Mouse (Mus musculus) limb, embryonic 15.5 days (tissue): Measurements from ENCODE around the gene Tmem184b. TPM values are rescaled to one million over a fixed set of nuclear protein-coding genes. Genes with fewer than 3 reads are reported as not detected.

Experiments
- ATAC-seq: fragments of 200-750 bp; cut with Nextera tagmentation; 2 replicates; pipeline ENCODE4 v1.8.0; 2017; ENCODE audit warnings: low read depth, moderate TSS enrichment; ENCODE audit not compliant: insufficient number of reproducible peaks, low FRiP score, low TSS enrichment
- H3K27ac ChIP-seq: fragments of 300-500 bp; sonication (generic); 2 replicates; pipeline ENCODE4 v1.5.1; 2015; ENCODE audit warnings: moderate library complexity, mild to moderate bottlenecking, inconsistent platforms
- H3K27me3 ChIP-seq: fragments of 300-500 bp; sonication (generic); 2 replicates; pipeline ENCODE4 v1.6.1; 2015; ENCODE audit warnings: inconsistent platforms
- H3K36me3 ChIP-seq: fragments of 300-500 bp; sonication (generic); 2 replicates; pipeline ENCODE4 v1.6.1; 2015; ENCODE audit warnings: inconsistent platforms
- H3K4me1 ChIP-seq: fragments of 300-500 bp; sonication (generic); 2 replicates; pipeline ENCODE4 v1.6.1; 2015; ENCODE audit warnings: inconsistent platforms
- H3K4me2 ChIP-seq: fragments of 300-500 bp; sonication (generic); 2 replicates; pipeline ENCODE4 v1.6.1; 2015; ENCODE audit warnings: mild to moderate bottlenecking, inconsistent platforms
- H3K4me3 ChIP-seq: fragments of 300-500 bp; sonication (generic); 2 replicates; pipeline ENCODE4 v1.5.1; 2015; ENCODE audit warnings: mild to moderate bottlenecking, inconsistent platforms
- H3K9ac ChIP-seq: fragments of 300-500 bp; sonication (generic); 2 replicates; pipeline ENCODE4 v1.6.1; 2015; ENCODE audit warnings: inconsistent platforms
- H3K9me3 ChIP-seq: fragments of 300-500 bp; sonication (generic); 2 replicates; pipeline ENCODE4 v1.6.1; 2016; ENCODE audit warnings: inconsistent platforms
- WGBS: fragments of 180-500 bp; shearing (Covaris S2); methylation state at CpG from one replicate; pipeline ENCODE4 v1.1.7; 2015; 5-methylcytosine and 5-hydroxymethylcytosine counted together
- polyA plus RNA-seq: library from polyadenylated mRNA; unstranded; fragments of >200 nt; fragmentation: Nextera tagmentation; extraction: Ambion mirVana; gene quantifications from 2 replicates; pipeline ENCODE4 v1.2.1, GENCODE M21; 2015

Gene Tmem184b
- polyA plus RNA-seq, 1 experiment from 2014 or later = 87.5 TPM

DNA sequence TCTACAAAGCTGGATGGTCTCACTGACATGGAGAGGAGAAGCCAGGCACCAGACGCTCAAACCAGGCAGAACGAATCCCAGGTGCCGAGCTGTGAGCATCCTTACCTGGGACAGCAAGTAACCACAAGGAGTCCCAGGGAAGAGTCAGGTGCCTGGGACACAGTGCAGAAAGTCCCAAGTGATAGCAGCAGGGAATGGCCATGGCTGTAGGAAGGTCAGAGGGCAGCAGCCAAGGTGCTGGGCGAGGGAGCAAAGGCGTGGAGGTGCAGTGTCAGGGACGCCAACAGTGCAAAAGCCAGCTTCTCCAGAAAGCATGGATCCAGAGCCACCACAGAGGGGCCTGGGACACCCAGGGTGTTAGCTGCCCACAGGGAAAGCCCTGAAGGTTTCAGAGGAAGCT lies 10.3 kb downstream of the Tmem184b start:
- Histone ChIP-seq H3K27me3 (no peaks in the 10 kb centered on the region), H3K9ac (no peak overlapping the region), H3K36me3 (peaks cover 14% of the 10 kb centered on the region; the same call in 1 of the 2 replicates), H3K4me1 (peaks cover 75% of the 10 kb centered on the region), H3K27ac (no peak overlapping the region), H3K4me3 (no peak overlapping the region), H3K9me3 (no peaks in the 10 kb centered on the region), H3K4me2 (no peak overlapping the region)
- WGBS = 75% methylated on average over 6 of the region's 6 CpGs
- ATAC-seq = no peak

DNA sequence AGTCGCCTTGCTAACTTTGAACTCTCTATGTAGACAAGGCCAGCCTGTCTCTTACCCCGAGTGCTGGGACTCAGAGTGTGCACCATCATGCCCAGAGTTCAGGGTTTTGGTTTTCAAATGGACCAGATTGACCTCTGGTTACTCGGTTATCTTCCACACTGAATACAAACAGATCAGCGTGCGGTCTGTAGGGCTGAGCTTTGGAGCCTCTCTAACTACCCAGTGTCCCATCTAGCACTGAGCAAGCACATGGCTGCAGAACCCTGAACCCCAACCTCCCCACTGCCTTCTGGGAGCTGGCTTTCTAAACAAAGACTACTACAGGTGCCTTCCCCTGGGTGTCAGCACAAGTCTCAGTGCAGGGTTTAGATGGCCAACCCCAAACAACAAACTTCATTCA lies 10.8 kb downstream of the Tmem184b start:
- Histone ChIP-seq H3K27me3 (no peaks in the 10 kb centered on the region), H3K4me2 (no peak overlapping the region), H3K27ac (0 out of 2 replicates have a peak overlapping the region, but pooled peaks have one; percentile 47), H3K9me3 (no peaks in the 10 kb centered on the region), H3K9ac (no peak overlapping the region), H3K4me3 (no peak overlapping the region), H3K36me3 (peaks cover 13% of the 10 kb centered on the region; the same call in 1 of the 2 replicates), H3K4me1 (peaks cover 81% of the 10 kb centered on the region)
- WGBS = 88% methylated on average over 5 of the region's 5 CpGs
- ATAC-seq = no peak

DNA sequence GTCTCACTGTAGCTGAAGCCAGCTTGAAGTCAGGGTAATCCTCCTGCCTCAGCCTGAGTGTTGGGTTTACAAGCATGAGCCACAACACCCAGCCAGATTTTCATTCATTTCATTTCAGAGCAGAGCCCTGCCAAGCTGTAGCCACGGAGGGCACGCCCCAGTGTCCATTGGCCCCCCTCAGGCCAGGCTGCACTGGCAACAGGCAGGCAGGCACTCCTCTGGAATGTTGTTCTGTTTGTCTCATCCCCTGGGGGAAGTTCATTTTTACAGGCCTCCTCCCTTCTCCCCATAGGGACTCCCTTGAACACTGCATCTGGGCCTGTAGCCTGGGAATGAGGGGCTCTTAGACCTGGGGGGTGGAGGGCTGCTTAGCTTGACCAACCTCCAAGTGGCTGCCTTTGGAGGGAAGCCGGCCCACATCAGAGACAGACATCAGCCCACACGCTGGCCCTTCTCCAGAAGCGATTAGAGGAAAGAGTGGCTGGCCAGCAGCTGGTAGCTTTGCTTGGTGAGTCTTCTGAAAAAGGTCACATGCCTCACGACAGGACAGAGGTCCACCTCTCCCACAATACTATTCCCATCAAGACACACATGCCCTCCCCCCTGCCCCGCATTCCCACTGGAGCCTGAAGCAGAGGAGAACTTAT lies 11.8 kb downstream of the Tmem184b start:
- Histone ChIP-seq H3K36me3 (peaks cover 5% of the 10 kb centered on the region; the same call in 1 of the 2 replicates), H3K4me1 (peaks cover 81% of the 10 kb centered on the region), H3K27ac (peak overlapping the region; percentile 47; the same call in 1 of the 2 replicates), H3K27me3 (no peaks in the 10 kb centered on the region), H3K9ac (no peak overlapping the region), H3K4me2 (no peak overlapping the region), H3K4me3 (no peak overlapping the region), H3K9me3 (no peaks in the 10 kb centered on the region)
- whole genome bisulfite sequencing = 27% methylated on average over 7 of the region's 7 CpGs
- peak; percentile 45; the same call in 1 of the 2 replicates for ATAC-seq

DNA sequence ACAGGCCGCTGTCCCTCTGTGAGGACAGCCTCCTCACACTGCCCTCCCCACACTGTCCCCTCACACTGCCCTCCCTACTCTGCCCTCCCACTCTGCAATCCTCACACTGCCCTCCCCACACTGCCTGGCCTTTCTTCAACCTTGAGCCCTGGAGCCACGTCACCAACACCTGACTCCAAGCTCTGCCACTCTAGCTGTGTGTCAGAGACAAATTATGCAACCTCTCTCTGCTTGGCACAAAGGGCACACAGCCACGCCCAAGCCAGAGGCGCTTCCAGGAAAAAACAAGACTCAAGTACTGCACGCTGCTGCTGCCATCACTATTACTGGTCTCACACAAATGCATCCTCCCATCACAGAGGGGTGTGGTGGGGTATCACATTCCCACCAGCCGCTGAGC lies 12.9 kb downstream of the Tmem184b start:
- no peak for ATAC-seq
- H3K4me3 ChIP-seq = no peak overlapping the region
- H3K27ac ChIP-seq = no peak overlapping the region
- peaks cover 6% of the 10 kb centered on the region; the same call in 1 of the 2 replicates for H3K36me3 ChIP-seq
- H3K27me3 ChIP-seq = no peaks in the 10 kb centered on the region
- no peak overlapping the region for H3K9ac ChIP-seq
- H3K9me3 ChIP-seq = no peaks in the 10 kb centered on the region
- WGBS = 75% methylated on average over 6 of the region's 6 CpGs
- peaks cover 77% of the 10 kb centered on the region for H3K4me1 ChIP-seq
- H3K4me2 ChIP-seq = no peak overlapping the region

DNA sequence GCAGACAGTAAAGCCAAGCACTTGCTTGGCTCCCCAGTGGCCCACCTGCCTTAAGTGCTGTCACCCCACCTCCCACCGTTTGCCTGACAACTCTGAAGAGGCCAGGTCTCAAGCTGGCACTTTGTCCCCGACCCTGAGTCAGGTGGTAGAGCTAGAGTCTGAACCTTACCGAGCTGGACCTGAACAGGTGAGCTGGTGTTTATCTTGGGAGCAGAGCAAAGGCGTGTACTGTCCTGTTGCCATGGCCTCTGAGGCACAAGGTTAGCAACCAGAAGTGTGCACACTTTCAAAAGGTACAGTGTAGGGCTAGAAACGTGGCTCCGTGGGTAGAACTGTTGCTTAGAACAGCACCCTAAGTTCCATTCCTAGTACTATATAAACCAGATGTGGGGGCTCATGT lies 15.2 kb downstream of the Tmem184b start:
- Histone ChIP-seq H3K9me3 (no peaks in the 10 kb centered on the region), H3K4me2 (no peak overlapping the region), H3K27me3 (no peaks in the 10 kb centered on the region), H3K36me3 (peaks cover 11% of the 10 kb centered on the region), H3K4me3 (no peak overlapping the region), H3K4me1 (peaks cover 54% of the 10 kb centered on the region), H3K27ac (peak overlapping the region; percentile 2; the same call in 1 of the 2 replicates), H3K9ac (no peak overlapping the region)
- no peak for ATAC-seq
- 55% methylated on average over 6 of the region's 6 CpGs for WGBS

DNA sequence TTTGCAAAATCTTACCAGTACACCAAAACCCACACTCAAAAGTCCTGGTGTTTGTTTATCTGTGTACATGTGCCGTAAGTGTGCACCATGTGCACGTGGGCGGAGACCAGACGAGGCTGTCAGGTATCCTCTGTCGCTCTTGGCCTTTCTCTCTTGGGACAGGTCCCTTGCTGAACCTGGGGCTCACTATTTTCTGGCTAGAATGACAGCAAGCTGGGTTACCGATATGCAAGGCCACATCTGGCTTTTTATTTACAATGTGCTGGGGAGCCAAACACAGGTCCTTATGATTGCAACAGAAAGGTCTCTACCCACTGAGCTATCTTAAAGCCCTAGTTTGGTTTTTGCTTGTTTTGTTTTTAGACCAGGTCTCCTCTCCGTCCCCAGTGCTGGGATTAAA lies 15.8 kb downstream of the Tmem184b start:
- Histone ChIP-seq H3K4me2 (no peak overlapping the region), H3K9me3 (no peaks in the 10 kb centered on the region), H3K9ac (no peak overlapping the region), H3K4me3 (no peak overlapping the region), H3K27ac (no peak overlapping the region), H3K4me1 (peaks cover 50% of the 10 kb centered on the region), H3K36me3 (peaks cover 11% of the 10 kb centered on the region), H3K27me3 (no peaks in the 10 kb centered on the region)
- 83% methylated on average over 7 of the region's 7 CpGs for whole genome bisulfite sequencing
- ATAC-seq = no peak

DNA sequence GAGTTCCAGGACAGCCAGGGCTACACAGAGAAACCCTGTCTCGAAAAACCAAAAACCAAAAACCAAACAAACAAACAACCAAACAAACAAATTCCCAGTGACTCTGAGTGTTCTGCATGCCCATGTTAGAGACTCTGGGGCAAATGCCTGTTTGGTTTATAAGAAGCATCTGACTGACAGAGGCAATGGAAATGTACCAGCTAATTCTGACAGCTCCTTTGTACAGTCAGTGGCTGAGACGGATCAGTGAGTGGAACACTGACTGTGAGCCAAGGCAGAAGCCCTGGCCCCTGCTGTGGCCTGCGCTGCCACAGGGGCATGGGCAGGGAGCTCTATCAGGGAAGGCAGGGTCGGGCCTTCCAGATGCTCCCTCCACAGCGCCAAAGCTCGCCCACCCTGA lies 16.3 kb downstream of the Tmem184b start:
- 0 out of 2 replicates have a peak overlapping the region, but pooled peaks have one; percentile 4 for H3K9ac ChIP-seq
- WGBS = 84% methylated on average over 6 of the region's 6 CpGs
- no peak overlapping the region for H3K4me2 ChIP-seq
- peaks cover 11% of the 10 kb centered on the region for H3K36me3 ChIP-seq
- no peak overlapping the region for H3K27ac ChIP-seq
- H3K27me3 ChIP-seq = no peaks in the 10 kb centered on the region
- H3K4me1 ChIP-seq = peaks cover 44% of the 10 kb centered on the region
- H3K9me3 ChIP-seq = no peaks in the 10 kb centered on the region
- H3K4me3 ChIP-seq = no peak overlapping the region
- ATAC-seq = no peak

DNA sequence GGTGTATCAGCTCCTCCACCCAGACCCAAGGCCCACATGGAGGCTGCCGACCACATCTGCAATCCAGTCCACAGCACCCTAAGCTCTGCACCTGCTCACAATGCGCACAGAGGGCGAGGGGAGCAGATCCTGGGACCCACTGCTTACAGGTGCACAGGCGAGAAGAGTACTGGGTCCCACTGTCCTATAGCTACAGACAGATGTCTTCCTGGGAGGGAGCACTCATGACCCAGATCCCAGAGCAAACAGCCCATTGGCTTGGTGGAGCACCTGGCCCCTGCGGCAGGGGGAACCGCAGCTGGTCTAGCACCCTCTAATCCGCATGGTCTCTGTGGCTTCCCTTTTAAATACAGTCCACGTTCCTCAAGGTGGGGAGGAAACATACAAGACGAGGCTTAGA lies 21.7 kb downstream of the Tmem184b start:
- Histone ChIP-seq H3K36me3 (peaks cover 26% of the 10 kb centered on the region), H3K4me3 (no peak overlapping the region), H3K27ac (no peak overlapping the region; the same call in 1 of the 2 replicates), H3K4me1 (peaks cover 21% of the 10 kb centered on the region), H3K27me3 (no peaks in the 10 kb centered on the region), H3K4me2 (no peak overlapping the region), H3K9me3 (no peaks in the 10 kb centered on the region), H3K9ac (no peak overlapping the region)
- 75% methylated on average over 9 of the region's 9 CpGs for WGBS
- ATAC-seq = no peak

DNA sequence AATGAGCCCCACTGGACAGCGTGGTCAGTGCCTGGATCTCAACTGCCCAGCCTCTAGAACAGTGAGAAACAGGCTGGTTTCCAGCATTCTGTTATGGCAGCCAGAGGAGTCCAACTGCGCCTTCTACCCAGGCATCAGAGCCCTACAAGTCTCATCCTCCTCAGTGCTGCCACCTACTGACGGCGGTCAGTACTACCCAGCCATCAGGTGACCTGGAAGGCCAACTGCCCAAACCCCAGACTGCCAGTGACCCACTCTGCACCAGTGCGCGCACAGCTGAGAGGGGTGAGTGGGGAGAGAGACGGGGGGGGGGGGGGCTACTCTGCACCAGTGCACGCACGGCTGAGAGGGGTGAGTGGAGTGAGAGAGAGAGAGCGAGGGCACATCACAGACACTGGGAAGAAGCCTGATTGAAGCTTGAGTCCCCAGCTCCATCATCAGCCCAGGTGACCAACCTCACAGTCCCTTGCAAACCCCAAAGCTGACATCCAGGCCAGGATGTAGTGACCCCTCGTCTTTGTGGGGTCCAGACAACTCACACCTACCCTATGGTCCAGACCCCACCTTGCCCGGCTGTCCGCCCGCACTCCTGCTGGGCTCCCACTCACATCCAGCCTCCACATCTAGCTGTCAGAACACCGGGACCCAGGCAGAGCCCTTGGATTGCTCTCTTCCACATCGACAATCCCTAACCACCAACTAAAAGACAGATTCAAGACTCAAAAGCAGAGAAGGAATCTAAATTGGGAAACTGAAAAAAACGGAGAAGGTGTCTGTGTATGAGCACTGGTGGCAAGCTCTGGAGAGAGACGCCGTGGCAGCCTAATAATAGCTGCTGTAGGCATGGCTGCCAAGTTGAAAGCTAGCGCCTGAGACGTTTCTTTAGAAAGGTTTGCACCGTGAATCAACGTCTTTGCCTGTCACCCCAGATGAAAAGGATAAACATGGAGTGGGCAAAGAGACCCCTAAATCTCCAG lies 22.6 kb downstream of the Tmem184b start:
- Histone ChIP-seq H3K4me3 (no peak overlapping the region), H3K9me3 (no peaks in the 10 kb centered on the region), H3K27ac (peak overlapping the region; percentile 11; the same call in 1 of the 2 replicates), H3K36me3 (peaks cover 35% of the 10 kb centered on the region), H3K4me2 (0 out of 2 replicates have a peak overlapping the region, but pooled peaks have one; percentile 5), H3K9ac (no peak overlapping the region), H3K4me1 (peaks cover 21% of the 10 kb centered on the region), H3K27me3 (no peaks in the 10 kb centered on the region)
- 52% methylated on average over 21 of the region's 23 CpGs for WGBS
- no peak for ATAC-seq

DNA sequence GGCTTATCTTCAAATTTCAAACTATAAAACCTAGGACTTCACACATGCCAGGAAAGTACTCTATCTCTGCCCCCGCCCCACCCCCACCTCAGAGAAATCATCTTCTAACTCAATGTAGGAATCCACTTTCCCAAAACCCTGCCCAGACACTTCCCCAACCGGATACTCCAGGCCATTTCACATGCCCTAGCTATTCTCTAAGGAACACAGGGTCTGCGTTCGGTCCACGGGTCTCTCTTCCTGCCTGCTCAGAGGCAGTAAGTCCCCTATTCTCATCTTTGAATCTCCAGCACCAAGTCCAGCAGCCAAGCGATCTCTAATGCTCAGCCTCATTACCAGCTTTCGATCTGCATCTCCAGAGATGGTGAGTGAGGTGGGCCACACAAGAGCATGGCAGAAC lies 23.7 kb downstream of the Tmem184b start:
- Histone ChIP-seq H3K27me3 (no peaks in the 10 kb centered on the region), H3K4me3 (no peak overlapping the region), H3K27ac (no peak overlapping the region), H3K36me3 (peaks cover 42% of the 10 kb centered on the region), H3K9ac (no peak overlapping the region), H3K9me3 (no peaks in the 10 kb centered on the region), H3K4me2 (no peak overlapping the region), H3K4me1 (peaks cover 21% of the 10 kb centered on the region)
- WGBS = 85% methylated on average over 7 of the region's 7 CpGs
- no peak for ATAC-seq

DNA sequence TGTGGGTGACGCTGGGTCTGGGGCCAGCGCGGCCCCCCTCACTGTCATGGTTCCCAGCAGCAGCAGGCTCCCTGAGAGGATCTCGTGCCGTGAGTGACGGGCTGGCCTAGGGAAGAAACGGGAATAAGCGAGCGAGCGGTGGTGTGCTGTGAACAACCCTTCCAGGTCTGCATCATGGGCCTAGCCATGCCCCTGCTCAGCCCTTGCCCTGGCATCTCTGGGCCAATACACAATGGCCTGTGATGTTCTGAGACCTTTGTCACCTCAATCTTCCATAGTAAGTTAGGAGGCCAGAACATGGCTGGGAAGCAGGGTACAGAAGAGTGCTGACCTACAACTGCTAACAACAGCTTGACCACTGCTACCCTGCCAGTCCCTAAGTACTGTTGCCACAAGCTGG lies 24.8 kb downstream of the Tmem184b start:
- H3K4me2 ChIP-seq = no peak overlapping the region
- no peak for ATAC-seq
- peaks cover 21% of the 10 kb centered on the region for H3K4me1 ChIP-seq
- 92% methylated on average over 10 of the region's 10 CpGs for WGBS
- no peaks in the 10 kb centered on the region for H3K27me3 ChIP-seq
- no peak overlapping the region for H3K4me3 ChIP-seq
- H3K36me3 ChIP-seq = peaks cover 50% of the 10 kb centered on the region
- H3K9me3 ChIP-seq = no peaks in the 10 kb centered on the region
- no peak overlapping the region for H3K27ac ChIP-seq
- no peak overlapping the region for H3K9ac ChIP-seq

DNA sequence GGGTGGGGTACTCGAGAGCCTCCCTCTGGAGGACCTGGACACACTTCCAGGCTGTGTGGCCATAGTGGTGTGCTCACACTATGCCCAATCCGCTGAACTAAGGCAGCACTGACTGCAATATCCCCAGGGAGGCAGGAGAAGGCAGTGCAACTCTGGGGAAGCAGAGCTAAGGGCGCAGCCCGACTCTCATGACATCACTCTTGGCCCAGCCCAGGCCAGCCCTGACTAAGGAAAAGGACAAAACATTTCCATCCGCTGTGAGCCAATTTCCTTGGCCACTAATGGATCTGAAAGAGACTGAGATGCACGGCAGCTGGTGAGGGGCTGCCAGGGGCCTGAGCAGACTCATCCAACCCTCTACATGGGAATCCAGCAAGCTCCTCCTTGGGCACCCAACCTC lies 25.7 kb downstream of the Tmem184b start:
- Histone ChIP-seq H3K27ac (no peak overlapping the region), H3K36me3 (peaks cover 58% of the 10 kb centered on the region), H3K27me3 (no peaks in the 10 kb centered on the region), H3K4me1 (peaks cover 21% of the 10 kb centered on the region), H3K9ac (no peak overlapping the region), H3K4me2 (no peak overlapping the region), H3K4me3 (no peak overlapping the region), H3K9me3 (no peaks in the 10 kb centered on the region)
- WGBS = 73% methylated on average over 6 of the region's 6 CpGs
- no peak for ATAC-seq
